Mouse (Mus musculus): ENCODE measurements at regions not wholly inside any gene's neighbourhood (a gene's known extent, or its start where the extent isn't known, plus 50 kb on each side); places are given as distances from the start of the nearest gene placed in this dataset.

- Histone ChIP-seq H3K4me3 (ENCODE audit: control insufficient read depth, low read depth, low read length) (no peak overlapping the region), H3K27ac (ENCODE audit: control insufficient read depth, insufficient read depth, low read depth, low read length) (no peak overlapping the region), H3K27me3 (ENCODE audit: control insufficient read depth, insufficient read depth, low read length) (no peaks in the 10 kb centered on the region), H3K36me3 (ENCODE audit: control insufficient read depth, insufficient read depth, low read length) (no peaks in the 10 kb centered on the region), H3K4me1 (ENCODE audit: control insufficient read depth, insufficient read depth, low read length) (no peaks in the 10 kb centered on the region)
- no peak for TF ChIP-seq CTCF (IDR thresholded peaks at IDR 0.05; ENCODE audit: control insufficient read depth, insufficient read depth, insufficient replicate concordance, low read depth, low read length)
- no peak for TF ChIP-seq POLR2A (IDR thresholded peaks at IDR 0.05; ENCODE audit: control insufficient read depth, low read depth, low read length)
Observed at GRCm38 (mm10) chr16:75249170-75249569, 336.7 kb downstream of the Lipi start.

- TF ChIP-seq POLR2A (IDR thresholded peaks at IDR 0.05; ENCODE audit: control insufficient read depth, low read depth, low read length) (no peak), CTCF (IDR thresholded peaks at IDR 0.05; ENCODE audit: control insufficient read depth, insufficient read depth, insufficient replicate concordance, low read depth, low read length) (no peak)
Observed at GRCm38 (mm10) chr16:75240383-75240782, 345.5 kb downstream of the Lipi start.

GRCm38 (mm10) chr16:75232133-75232532 lies 353.7 kb downstream of the Lipi start:
- H3K36me3 ChIP-seq (ENCODE audit: control insufficient read depth, insufficient read depth, low read length) = no peaks in the 10 kb centered on the region
- H3K4me1 ChIP-seq (ENCODE audit: control insufficient read depth, insufficient read depth, low read length) = no peaks in the 10 kb centered on the region
- no peaks in the 10 kb centered on the region for H3K27me3 ChIP-seq (ENCODE audit: control insufficient read depth, insufficient read depth, low read length)
- no peak overlapping the region for H3K27ac ChIP-seq (ENCODE audit: control insufficient read depth, insufficient read depth, low read depth, low read length)
- no peak overlapping the region for H3K4me3 ChIP-seq (ENCODE audit: control insufficient read depth, low read depth, low read length)
- TF ChIP-seq CTCF (IDR thresholded peaks at IDR 0.05; ENCODE audit: control insufficient read depth, insufficient read depth, insufficient replicate concordance, low read depth, low read length) = no peak
- no peak for TF ChIP-seq POLR2A (IDR thresholded peaks at IDR 0.05; ENCODE audit: control insufficient read depth, low read depth, low read length)

More at GRCm38 (mm10) chr16:75240383-75240782, 345.5 kb downstream of the Lipi start:
- Histone ChIP-seq H3K27me3 (ENCODE audit: control insufficient read depth, insufficient read depth, low read length) (no peaks in the 10 kb centered on the region), H3K4me3 (ENCODE audit: control insufficient read depth, low read depth, low read length) (no peak overlapping the region), H3K36me3 (ENCODE audit: control insufficient read depth, insufficient read depth, low read length) (no peaks in the 10 kb centered on the region), H3K27ac (ENCODE audit: control insufficient read depth, insufficient read depth, low read depth, low read length) (no peak overlapping the region), H3K4me1 (ENCODE audit: control insufficient read depth, insufficient read depth, low read length) (no peaks in the 10 kb centered on the region)

- H3K4me1 ChIP-seq (ENCODE audit: control insufficient read depth, insufficient read depth, low read length) = no peaks in the 10 kb centered on the region
- H3K4me3 ChIP-seq (ENCODE audit: control insufficient read depth, low read depth, low read length) = no peak overlapping the region
- TF ChIP-seq CTCF (IDR thresholded peaks at IDR 0.05; ENCODE audit: control insufficient read depth, insufficient read depth, insufficient replicate concordance, low read depth, low read length) (peak; percentile 8; the same call in 1 of the 2 replicates), POLR2A (IDR thresholded peaks at IDR 0.05; ENCODE audit: control insufficient read depth, low read depth, low read length) (no peak)
- H3K27me3 ChIP-seq (ENCODE audit: control insufficient read depth, insufficient read depth, low read length) = no peaks in the 10 kb centered on the region
- H3K27ac ChIP-seq (ENCODE audit: control insufficient read depth, insufficient read depth, low read depth, low read length) = no peak overlapping the region
- no peaks in the 10 kb centered on the region for H3K36me3 ChIP-seq (ENCODE audit: control insufficient read depth, insufficient read depth, low read length)
Observed at GRCm38 (mm10) chr16:75193404-75193803, 392.5 kb downstream of the Lipi start.

GRCm38 (mm10) chr16:75190316-75190715 lies 395.5 kb downstream of the Lipi start:
- Histone ChIP-seq H3K27ac (ENCODE audit: control insufficient read depth, insufficient read depth, low read depth, low read length) (no peak overlapping the region), H3K4me3 (ENCODE audit: control insufficient read depth, low read depth, low read length) (no peak overlapping the region), H3K27me3 (ENCODE audit: control insufficient read depth, insufficient read depth, low read length) (no peaks in the 10 kb centered on the region), H3K36me3 (ENCODE audit: control insufficient read depth, insufficient read depth, low read length) (no peaks in the 10 kb centered on the region), H3K4me1 (ENCODE audit: control insufficient read depth, insufficient read depth, low read length) (no peaks in the 10 kb centered on the region)
- TF ChIP-seq CTCF (IDR thresholded peaks at IDR 0.05; ENCODE audit: control insufficient read depth, insufficient read depth, insufficient replicate concordance, low read depth, low read length) (no peak), POLR2A (IDR thresholded peaks at IDR 0.05; ENCODE audit: control insufficient read depth, low read depth, low read length) (no peak)

GRCm38 (mm10) chr16:75166040-75166439 lies 419.8 kb downstream of the Lipi start:
- H3K36me3 ChIP-seq (ENCODE audit: control insufficient read depth, insufficient read depth, low read length) = no peaks in the 10 kb centered on the region
- H3K4me3 ChIP-seq (ENCODE audit: control insufficient read depth, low read depth, low read length) = no peak overlapping the region
- H3K27ac ChIP-seq (ENCODE audit: control insufficient read depth, insufficient read depth, low read depth, low read length) = no peak overlapping the region
- H3K27me3 ChIP-seq (ENCODE audit: control insufficient read depth, insufficient read depth, low read length) = no peaks in the 10 kb centered on the region
- H3K4me1 ChIP-seq (ENCODE audit: control insufficient read depth, insufficient read depth, low read length) = no peaks in the 10 kb centered on the region
- TF ChIP-seq POLR2A (IDR thresholded peaks at IDR 0.05; ENCODE audit: control insufficient read depth, low read depth, low read length) (no peak), CTCF (IDR thresholded peaks at IDR 0.05; ENCODE audit: control insufficient read depth, insufficient read depth, insufficient replicate concordance, low read depth, low read length) (no peak)

- TF ChIP-seq POLR2A (IDR thresholded peaks at IDR 0.05; ENCODE audit: control insufficient read depth, low read depth, low read length) (no peak), CTCF (IDR thresholded peaks at IDR 0.05; ENCODE audit: control insufficient read depth, insufficient read depth, insufficient replicate concordance, low read depth, low read length) (no peak)
Observed at GRCm38 (mm10) chr16:75164969-75165726, 420.7 kb downstream of the Lipi start.

More at GRCm38 (mm10) chr16:75164969-75165726, 420.7 kb downstream of the Lipi start:
- H3K4me3 ChIP-seq (ENCODE audit: control insufficient read depth, low read depth, low read length) = no peak overlapping the region
- no peaks in the 10 kb centered on the region for H3K4me1 ChIP-seq (ENCODE audit: control insufficient read depth, insufficient read depth, low read length)
- no peak overlapping the region for H3K27ac ChIP-seq (ENCODE audit: control insufficient read depth, insufficient read depth, low read depth, low read length)
- H3K36me3 ChIP-seq (ENCODE audit: control insufficient read depth, insufficient read depth, low read length) = no peaks in the 10 kb centered on the region
- no peaks in the 10 kb centered on the region for H3K27me3 ChIP-seq (ENCODE audit: control insufficient read depth, insufficient read depth, low read length)
